Mouse (Mus musculus) liver, postnatal 0 days (tissue): ENCODE measurements around the gene Col4a3bp.

ENCODE experiments used
- CTCF ChIP-seq: sonication (generic); IDR thresholded peaks from 2 replicates; pipeline ENCODE4 v1.5.1; 2016; ENCODE audit warnings: antibody characterized with exemption, low read depth
- EP300 ChIP-seq: IDR thresholded peaks from 2 replicates; pipeline ENCODE4 v1.6.1; 2016; ENCODE audit warnings: antibody characterized with exemption, low read depth, mild to moderate bottlenecking

DNA sequence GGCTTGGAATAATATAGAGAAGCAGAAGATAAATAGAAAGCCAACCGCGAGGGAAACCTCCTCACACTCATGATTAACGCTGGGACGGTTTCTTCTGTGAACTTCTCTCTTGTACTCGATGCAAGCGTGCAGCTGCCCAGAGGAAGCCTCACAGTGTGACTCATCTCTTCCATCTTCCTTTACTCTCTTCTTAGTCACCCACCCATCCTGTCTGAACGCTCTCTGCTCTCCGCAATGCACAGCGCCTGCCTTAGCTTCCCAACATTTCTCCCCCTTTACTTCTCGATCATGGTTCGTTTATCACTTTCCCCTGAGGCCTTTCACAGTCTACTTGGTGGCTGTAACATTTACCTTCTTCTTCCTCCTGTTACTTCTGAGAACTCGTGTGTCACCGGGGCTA is 31.8 kb upstream of the Col4a3bp start:
- no peak for TF ChIP-seq CTCF
- no peak for TF ChIP-seq EP300
